Mouse (Mus musculus) right cerebral cortex, postnatal 36 days (tissue): Measurements from ENCODE around the gene Vrk3.
"Not testable (repeated sequence)": the region's sequence is repeated elsewhere in the genome, so short reads cannot be mapped to it uniquely, and the experiment has no call there.

Experiments
- DNase-seq, 2 experiments: peaks; one replicate each; pipeline ENCODE4 v3.0.0; 2022; ENCODE audit warnings: low spot score in 2 of 2, mixed read lengths in 1 of 2

Vrk3 gene

DNA sequence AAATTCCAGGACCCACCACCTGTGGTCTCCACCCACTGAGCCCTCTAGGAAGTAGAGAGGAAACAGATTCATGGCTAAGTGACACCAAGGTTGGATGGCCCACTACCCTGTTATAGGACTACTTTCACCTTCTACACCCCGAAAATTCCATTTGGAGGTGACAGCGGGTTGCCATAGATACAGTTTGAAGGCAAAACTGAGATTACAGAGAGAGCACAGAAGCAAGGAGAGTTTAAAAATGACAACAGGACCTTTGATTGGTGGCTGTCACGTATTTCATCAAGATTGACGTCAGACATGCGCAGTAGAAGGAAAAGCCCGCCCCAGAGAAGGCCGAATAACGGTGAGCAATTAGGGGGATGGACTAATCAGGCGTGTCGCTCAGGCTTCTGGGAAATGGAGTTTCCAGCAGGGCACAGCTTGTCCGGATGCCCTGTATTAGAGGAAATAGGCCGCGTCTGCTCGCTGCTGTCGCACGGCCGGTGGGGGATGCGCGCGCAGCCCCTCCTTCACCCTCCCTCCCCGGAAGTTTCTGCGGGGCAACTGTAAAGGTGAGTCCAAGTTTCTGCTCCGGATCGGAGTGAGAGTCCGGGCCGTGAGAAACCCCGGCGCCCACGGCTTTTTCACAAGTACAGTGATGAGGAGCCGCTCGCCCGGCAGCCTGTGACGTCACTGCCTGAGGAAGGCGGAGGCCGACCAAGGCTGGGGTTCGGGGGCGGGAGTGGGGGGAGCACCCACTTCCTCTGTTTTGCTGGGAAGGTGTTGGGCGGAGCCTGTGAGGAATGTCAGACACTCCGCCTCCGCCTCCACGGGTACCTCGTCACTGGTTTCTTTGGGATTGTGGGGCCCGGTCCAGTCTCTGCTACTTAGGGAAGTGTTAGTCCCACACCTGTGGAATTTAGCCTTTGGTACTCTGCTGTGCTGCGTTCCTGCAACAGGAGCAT is at the start of gene Vrk3:
Vrk3 (plus strand) TSS at position 313 of the 944 bp plus-strand sequence.
- DNase-seq, result peak; percentile 94 to 96

DNA sequence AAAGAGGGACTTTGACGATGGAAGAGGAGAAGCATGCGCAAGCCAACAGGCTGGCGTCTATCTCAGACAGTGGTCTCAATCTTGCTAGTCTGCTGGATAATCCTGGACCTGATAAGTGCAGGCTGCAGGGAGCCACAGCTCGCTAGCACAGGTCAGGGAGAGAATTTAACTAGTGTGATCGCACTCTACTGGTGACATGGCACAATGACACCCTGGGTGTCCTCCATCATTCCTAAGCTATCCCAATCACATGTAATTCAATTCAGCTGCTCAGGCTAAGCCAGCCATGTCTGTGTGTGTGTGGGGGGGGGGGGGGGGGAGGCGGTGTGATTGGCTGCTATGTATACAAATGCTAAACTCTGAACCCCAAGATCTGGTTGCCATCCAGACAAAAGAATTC is 46.3 kb upstream of the Vrk3 start:
- DNase-seq, result no peak

DNA sequence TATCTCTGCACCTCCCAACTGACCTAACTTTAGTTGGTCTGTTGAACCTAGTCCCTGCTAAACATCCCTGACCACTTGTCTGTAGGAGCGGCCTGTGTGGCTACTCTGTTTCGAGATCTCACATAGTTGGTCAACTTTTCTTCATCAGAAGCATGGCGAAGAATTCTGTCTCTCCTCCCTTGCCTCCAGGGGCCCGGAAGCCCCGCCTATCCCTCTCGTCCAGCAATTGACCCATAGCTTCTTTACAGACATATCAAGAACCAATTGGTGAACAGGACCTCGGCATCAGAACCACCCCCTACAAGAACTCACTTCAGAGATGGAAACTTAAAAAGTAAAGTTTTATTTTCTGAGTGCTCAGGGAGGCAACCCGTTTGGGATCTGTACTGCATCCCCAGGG is 45.2 kb upstream of the Vrk3 start:
- DNase-seq, result no peak

DNA sequence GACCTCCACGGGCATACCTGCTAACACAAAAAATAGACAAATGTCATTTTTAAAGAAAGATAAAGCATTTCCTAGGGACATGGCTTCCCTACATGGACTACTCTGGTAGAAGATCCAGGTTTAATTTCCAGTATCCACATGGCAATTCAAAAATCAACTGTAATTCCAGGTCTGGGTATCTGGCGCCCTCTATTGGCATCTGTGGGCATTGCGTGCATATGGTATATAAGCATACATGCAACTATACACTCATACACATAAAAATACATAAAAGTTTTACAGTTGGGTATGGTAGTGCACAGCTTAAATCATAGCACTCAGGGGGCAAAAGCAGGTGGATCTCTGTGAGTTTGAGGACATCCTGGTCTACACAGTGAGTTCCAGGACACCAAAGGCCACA is 43.9 kb upstream of the Vrk3 start:
- no peak for DNase-seq

DNA sequence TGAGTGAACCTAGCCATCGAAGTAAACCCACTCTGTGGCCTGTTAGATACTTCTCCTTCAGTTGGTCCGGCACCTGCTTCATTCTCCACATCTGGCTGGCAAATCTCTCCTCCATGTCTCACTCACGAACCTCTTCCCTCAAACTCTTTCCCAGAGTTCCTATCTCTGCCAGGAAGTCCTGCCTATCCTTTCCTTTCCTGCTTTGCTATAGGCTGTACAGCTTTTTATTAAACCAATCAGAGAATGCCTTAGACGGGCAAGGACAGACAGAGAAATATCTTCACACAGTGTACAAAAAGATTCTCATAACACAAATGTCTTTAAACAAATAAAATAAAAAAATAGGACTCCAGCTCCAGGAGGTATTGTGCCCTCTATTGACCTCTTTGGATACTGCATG is 43.1 kb upstream of the Vrk3 start:
- DNase-seq, result no peak

DNA sequence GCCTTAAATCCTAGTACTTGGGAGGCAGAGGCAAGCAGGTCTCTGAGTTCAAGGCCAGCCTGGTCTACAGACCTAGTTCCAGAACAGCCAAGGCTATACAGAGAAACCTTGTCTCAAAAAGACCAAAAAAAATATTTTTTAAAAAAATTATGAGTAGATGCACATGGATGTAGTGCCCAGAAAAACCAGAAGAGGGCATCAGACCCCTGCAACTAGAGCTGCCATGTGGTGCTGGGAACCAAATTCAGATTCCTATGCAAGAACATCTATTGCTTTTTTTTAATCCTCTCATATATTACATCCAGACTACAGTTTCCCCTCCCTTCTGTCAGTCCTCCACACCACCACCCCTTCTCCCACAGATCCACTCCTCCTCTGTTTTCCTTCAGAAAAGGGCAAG is 41.9 kb upstream of the Vrk3 start:
- no peak for DNase-seq

DNA sequence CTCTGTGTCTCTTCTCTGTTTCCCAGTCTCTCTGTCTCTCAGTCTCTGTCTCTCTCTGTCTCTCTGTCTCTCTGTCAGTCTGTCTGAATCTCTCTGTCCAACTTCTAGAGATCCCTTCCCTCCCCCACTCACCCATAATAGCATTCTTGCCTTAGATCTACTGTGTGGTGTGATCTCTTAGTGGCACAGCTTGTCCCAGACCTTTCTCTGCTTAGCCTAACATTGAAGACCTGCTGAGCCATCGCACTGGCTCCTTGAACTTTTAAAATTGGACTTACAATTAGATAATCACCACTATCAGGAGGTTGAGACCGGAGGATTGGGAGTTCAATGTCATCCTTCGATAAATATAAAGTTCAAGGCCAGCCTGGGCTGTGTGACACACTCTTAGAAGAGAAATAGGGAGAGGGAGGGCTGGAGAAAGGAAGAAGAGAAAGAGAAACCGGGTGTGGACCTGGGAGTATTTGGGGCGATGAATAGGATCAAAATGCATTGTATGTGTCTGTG is 41.0 kb upstream of the Vrk3 start:
- DNase-seq, result no peak

DNA sequence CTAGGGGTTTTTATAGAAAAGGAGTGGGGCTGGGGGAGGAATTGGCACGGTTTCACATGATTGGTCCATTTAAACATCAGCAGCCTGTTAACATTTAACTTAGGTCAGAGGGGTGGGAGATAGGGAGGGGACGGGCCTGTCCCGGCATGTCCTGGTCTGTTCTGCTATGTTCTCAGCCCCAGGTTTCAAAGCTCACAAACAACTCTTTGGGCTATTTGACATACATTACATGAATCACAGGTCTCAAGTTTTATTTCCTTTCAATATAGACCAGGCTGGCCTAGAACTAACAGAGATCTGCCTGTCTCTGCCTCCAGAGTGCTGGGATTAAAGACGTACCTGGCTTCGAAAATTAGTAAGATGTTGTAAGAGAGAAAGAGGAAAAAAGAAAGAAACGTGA is 40.1 kb upstream of the Vrk3 start:
- DNase-seq, result not testable (repeated sequence)

DNA sequence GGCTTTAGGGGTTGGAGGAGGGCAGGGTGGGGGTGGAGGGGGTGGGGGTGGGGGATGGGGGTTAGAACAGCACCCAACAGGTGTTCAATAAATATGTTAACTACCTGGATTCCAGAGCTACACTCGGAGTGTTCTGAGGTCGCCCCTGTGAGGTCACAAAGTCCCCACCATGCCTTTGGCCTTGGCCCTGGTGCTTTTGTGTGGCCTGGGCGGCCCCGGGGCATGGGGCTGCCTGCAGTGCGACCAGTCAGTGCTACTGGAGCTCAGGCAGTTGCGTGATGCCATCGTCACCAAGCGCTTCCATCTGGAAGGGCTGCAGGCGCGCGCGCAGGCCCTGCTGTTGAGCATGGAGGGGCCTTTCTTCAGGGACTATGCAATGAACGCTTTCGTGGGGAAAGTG is 39.6 kb upstream of the Vrk3 start, which contains the start of gene Izumo2:
Izumo2 (plus strand) TSS at position 169 of the 400 bp plus-strand sequence.
- DNase-seq, result no peak

DNA sequence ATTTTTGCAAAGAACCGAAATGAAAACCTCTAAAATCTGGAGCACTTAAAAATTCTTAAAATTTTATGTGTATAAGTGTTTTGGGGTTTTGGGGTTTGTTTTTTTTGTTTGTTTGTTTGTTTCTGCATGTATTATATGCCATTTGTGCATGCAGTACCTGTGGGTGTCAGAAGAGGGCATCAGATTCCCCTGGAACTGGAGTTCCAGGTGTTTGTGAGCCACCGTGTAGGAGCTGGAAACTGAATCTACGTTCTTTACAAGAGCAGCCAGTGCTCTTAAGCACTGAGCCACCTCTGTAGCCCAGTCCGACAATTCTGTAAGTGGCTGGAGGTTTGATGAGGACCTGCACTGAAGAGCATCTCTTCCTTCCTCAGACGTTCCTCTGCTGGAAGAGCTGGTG is 38.3 kb upstream of the Vrk3 start:
- DNase-seq, result no peak

DNA sequence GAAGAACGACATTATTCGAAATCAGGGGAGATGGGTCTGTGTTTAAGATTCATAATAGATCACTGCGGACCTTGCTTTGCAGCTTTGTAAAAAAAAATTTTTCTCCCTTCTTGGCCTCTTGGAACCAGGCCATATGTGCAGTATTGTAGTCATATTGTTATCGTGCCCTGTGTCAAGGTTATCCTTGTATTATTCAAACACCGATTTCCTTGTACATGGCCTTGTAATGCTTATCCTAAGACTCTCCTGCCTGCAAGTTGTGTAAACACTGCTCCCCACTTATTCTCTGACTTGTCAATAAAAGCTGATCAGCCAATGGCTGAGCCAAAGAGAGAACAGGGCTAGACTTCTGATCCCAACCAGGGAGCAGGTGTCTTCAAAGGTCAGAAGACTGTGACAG is 26.2 kb upstream of the Vrk3 start:
- DNase-seq, result no peak

DNA sequence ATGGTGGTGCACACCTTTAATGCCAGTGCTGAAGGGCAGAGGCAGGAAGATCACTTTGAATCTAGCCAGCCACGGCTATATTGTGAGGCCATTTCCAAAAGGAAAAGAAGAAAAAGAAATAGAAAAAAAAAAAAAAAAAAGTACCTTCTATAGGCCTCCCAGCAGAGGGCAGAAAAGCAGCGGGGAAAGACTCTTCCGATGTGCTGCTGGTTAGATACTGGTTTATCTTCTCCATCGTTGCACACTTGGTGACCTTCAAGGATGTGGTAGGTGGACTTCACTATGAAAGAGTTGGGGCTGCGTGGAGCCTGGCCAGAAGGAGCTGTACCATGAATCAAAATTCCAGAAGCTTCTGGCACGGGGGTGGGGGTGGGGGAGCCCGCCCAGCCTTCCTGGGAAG is 23.9 kb upstream of the Vrk3 start:
- DNase-seq, result no peak

DNA sequence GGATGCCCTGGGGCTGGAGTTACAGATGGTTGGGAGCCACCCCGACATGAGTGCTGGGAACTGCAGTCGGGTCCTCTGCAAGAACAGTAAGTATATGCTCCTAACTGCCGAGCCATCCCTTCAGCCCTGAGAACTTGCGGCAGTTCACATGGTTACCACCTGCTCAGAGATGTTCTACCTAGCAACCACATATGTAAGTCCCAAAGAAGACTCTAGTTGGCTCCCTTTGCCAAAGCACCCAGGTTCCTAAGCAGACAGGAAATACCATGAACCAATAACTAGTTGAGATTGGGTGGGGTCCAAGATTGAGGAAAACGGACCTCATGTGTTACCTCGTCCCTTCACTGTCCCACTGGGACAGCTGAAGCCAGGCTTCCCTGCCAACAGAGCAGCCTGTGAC is 21.9 kb upstream of the Vrk3 start:
- DNase-seq, result no peak

DNA sequence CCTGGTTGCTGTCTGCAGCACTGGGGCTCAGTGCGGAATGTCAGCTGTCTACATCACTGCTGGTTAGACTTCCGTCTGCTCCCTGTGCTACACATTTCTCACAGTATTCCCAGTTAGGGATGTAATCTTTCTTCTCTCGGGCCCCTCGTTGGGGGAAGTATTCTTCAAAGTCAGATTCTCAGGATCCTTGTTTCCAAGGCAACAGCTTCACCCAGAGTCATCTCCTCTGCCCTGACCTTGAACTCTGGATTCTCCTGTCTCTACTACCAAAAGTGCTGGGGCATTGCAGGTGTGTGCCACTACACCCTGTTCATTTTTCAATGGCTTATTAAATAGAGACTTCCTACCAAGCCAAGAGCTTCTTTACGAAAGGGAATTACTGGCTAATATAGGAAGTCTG is 21.1 kb upstream of the Vrk3 start:
- DNase-seq, result no peak

DNA sequence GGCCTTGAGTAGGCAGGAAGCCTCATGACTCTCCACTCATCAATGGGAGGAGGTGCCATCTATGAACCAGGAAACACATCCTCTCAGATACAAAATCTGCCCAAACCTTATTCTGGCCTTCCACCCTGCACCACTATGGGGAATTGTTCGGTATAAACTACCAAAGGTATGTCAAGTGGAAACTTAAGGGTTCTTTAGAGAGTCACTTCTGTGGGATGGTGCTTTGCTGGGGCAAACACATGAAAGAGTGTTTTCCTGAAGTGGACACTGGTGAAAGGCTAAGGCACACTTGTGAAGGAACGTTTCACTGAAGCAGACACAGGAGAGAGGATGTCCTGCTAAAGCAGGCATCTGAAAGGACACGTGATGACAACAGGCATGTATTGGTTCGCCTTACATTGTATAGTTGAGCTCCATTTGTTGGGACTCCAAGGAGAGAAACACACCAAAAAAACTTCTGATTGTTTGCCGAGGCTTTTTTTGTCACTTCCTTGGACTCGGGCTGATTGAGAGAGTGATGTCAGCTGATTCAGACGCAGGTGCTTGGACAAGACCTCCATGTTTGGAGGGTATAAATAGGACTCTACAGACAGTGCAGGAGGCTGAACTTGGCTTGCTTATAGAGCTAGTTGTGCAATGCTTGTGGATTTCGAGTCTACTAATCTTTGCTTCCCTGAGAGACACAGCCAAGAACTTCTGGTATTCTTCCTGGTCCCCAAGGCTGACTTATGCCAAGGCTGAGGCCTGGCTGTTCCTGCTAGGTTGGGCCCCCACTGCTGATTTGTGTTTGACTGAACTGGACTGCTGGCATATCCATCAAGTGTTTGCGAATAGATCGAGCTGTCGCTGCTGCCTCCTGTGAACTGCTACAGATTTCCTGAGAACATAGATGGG is 19.9 kb upstream of the Vrk3 start:
- no peak for DNase-seq

DNA sequence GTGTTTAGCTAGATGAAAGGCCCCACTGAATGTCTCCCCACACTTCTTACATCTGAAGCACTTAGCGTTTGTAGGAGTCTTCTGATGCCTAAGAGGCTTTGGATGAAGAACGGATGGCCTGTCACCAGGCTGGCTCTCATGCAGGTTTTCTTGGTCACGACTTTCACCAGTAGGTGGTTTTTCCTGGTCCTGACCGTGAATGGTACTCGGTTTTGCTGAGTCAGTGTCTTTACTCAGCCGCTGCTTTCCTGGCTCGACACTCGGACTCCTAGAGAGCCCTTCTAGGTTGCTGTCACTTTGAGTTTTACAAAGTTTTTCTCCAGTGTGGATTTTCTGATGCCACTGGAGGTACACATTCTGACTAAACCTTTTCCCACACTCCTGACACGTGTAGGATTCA is 14.5 kb upstream of the Vrk3 start:
- DNase-seq, result no peak

DNA sequence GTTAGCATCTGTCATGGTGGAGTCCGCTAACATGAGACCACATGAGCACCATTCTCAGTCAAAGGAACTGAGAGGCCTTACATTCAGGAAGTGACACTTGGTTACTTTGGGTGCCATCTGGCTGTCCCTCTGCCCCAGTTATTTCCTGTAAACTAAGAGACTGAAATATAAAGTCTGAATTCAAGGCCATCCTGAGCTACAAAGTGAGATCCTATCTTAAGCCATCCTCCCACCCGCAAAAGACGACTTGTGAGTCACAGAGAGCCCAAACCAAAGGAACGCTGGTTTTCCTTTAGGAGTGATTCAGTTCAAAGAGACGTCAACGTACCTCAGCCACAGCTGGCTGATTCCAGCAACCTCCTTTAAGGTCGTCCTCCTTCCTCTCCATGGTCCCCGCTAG is 6.9 kb upstream of the Vrk3 start:
- no peak for DNase-seq

DNA sequence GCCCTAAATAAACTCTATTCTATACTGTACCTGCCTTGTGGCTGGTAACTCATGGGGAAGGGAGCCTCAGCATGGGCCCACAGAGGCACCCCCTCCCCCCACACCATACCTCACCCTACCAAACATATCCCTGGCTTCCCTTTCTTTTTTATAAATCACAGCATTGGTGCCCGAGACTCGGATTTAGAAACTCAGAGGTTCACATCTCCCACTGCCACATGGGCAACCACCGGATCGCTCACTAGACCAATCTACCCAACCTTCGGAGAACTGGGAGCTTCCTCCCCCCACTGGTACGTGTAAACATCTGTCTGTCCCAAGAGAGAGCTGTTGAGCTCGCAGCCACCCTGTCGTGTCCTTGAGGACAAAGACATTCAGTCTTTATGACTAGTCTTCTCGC is 3.9 kb upstream of the Vrk3 start:
- DNase-seq, result no peak

DNA sequence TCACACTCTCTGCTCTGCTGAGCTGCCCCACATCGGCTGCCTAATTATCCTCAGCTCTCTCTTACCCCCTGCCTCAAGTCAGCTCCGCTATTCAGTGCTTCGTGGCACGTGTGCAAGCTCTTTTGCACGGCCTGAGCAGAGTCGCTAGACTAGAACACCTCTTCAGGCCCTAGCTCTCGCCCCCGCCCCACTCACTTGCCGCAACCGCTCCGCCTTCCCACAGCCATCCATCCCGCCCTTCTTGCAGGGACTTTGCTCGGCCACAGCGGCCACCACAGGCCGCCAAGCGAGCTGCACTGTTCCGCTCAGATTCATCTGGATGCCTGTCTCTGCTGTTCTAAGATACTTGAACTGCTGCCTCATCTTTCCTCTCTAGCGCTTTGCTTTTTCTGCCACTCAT is 3.1 kb upstream of the Vrk3 start:
- DNase-seq, result peak; percentile 62 to 76

DNA sequence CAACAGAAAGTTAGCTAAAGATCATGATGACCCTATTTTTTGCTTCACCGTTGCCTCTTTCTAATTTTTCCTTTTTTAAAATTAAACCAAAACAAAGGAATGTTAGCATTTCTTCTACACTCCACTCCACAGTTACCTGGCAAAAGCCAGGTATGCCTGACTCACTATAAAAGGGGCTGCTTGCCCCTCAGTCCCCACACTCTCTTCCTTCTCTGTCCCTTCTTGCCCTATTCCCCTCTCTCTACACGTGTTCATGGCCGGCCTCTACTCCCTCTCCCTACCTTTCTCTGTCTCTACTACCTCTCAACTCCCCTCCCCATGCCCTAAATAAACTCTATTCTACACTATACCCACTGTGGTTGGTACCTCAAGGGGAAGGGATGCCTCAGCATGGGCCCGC is 1.1 kb upstream of the Vrk3 start:
- DNase-seq, result no peak

DNA sequence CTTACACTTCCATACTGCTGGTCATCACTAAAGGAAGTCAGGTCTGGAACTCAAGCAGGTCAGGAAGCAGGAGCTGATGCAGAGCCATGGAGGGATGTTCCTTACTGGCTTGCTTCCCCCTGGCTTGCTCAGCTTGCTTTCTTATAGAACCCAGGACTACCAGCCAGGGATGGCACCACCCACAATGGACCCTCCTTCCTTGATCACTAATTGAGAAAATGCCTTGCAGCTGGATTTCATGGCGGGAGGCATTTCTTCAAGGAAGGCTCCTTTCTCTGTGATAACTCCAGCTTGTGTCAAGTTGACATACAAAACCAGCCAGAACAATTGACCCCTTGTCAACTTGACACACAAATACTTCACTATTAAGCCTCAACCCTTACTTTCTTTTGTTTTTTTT is 2.7 kb downstream of the Vrk3 start, which contains the start of gene Zfp473:
Zfp473 (minus strand) TSS at position 101 of the 400 bp plus-strand sequence.
- not testable (repeated sequence) for DNase-seq

DNA sequence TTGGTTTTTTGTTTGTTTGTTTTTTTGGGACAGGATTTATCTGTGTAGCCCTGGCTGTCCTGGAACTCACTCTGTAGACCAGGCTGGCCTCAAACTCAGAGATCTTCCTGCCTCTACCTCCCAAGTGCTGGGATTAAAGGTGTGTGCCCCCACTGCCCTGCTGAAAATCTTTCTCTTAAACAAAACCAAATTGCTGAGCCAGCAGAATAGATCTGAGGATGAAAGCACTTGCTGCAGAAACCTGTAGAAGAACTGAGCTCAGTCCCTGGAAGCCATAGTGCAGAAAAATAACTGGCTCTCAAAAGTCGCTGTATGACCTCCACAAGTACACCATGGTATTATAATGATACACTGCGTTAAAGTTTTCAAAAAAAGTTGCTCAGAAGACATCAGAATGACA is 9.0 kb downstream of the Vrk3 start:
- DNase-seq, result no peak
